Mouse (Mus musculus) heart, postnatal 0 days (tissue): ENCODE data around the gene Col5a1. TPM values are rescaled to one million over a fixed set of nuclear protein-coding genes. Genes with fewer than 3 reads are reported as not detected.

Experiments
- ATAC-seq: fragments of 200-750 bp; cut with Nextera tagmentation; 2 replicates; pipeline ENCODE4 v1.8.0; 2017; ENCODE audit warnings: low read depth, moderate number of reproducible peaks, moderate library complexity; ENCODE audit not compliant: insufficient read depth
- DNase-seq: peaks from one replicate; pipeline ENCODE4 v3.0.0-alpha.2; 2016; ENCODE audit warnings: low spot score
- H3K27ac ChIP-seq: fragments of 300-500 bp; sonication (generic); 2 replicates; pipeline ENCODE4 v1.5.1; 2014; ENCODE audit warnings: low read depth, mild to moderate bottlenecking
- H3K27me3 ChIP-seq: fragments of 300-500 bp; sonication (generic); 2 replicates; pipeline ENCODE4 v1.6.1; 2014; ENCODE audit warnings: low read length, mixed read lengths; ENCODE audit not compliant: control insufficient read depth, insufficient read depth
- H3K36me3 ChIP-seq: fragments of 300-500 bp; sonication (generic); replicated peaks from 2 replicates; pipeline ENCODE4 v1.6.1; 2014; ENCODE audit warnings: low read length, mixed read lengths; ENCODE audit not compliant: control insufficient read depth, insufficient read depth
- H3K4me1 ChIP-seq: fragments of 300-500 bp; sonication (generic); 2 replicates; pipeline ENCODE4 v1.6.1; 2014; ENCODE audit warnings: antibody characterized with exemption; ENCODE audit not compliant: control insufficient read depth, insufficient read depth
- H3K4me2 ChIP-seq: fragments of 300-500 bp; sonication (generic); 2 replicates; pipeline ENCODE4 v1.6.1; 2014; ENCODE audit warnings: low read depth, mild to moderate bottlenecking, low read length, moderate library complexity
- H3K4me3 ChIP-seq: fragments of 300-500 bp; sonication (generic); 2 replicates; pipeline ENCODE4 v1.5.1; 2014; ENCODE audit warnings: low read depth, low read length
- H3K9ac ChIP-seq: fragments of 300-500 bp; sonication (generic); replicated peaks from 2 replicates; pipeline ENCODE4 v1.6.1; 2014; ENCODE audit warnings: low read depth, low read length, mixed read lengths
- H3K9me3 ChIP-seq: fragments of 300-500 bp; sonication (generic); replicated peaks from 2 replicates; pipeline ENCODE4 v1.6.1; 2016; ENCODE audit warnings: low read length; ENCODE audit not compliant: control insufficient read depth
- CTCF ChIP-seq: IDR thresholded peaks from 2 replicates; pipeline ENCODE4 v1.5.1; 2016; ENCODE audit warnings: antibody characterized with exemption, control low read depth, low read depth
- EP300 ChIP-seq: IDR thresholded peaks from 2 replicates; pipeline ENCODE4 v1.6.1; 2016; ENCODE audit warnings: antibody characterized with exemption, low read depth
- WGBS: fragments of 180-500 bp; shearing (Covaris S2); extraction: QIAGEN DNeasy Blood & Tissue Kit; methylation state at CpG from one replicate; pipeline ENCODE4 v1.1.7; 2014; 5-methylcytosine and 5-hydroxymethylcytosine counted together
- polyA plus RNA-seq: library from polyadenylated mRNA; unstranded; fragments of >200 nt; fragmentation: Nextera tagmentation; extraction: Ambion mirVana; gene quantifications from 2 replicates; pipeline ENCODE4 v1.2.1, GENCODE M21; 2015
- total RNA-seq: library from RNA; depleted of rRNA; stranded (reverse); fragments of >200 nt; gene quantifications from 2 replicates; pipeline ENCODE4 v1.2.3, GENCODE M21; 2014; ENCODE audit warnings: low replicate concordance

The Col5a1 gene
- total and polyA plus RNA-seq, 2 experiments from 2014 or later, result 41.9 to 129 TPM

DNA sequence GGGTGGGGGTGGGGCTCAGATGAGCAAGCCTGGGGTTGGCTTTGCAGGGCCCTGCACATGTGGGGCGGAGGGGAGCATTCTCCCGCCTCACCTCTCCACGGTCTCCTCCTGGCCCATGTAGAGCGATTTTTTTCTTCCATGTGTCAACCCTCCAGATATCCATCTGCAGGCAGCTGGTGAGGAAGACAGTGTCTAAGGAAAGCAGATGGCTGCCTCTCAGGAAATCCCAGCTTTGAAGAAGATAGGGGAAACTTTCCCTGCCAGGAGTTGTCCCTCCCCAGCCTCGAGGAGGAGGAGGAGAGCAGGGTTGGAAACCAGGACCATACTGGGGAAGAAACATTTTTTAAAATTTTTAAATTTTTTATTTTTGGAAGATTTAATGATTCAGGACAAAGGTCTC is 10.4 kb upstream of the Col5a1 start:
- TF ChIP-seq CTCF (no peak), EP300 (no peak)
- Histone ChIP-seq H3K27ac (no peak overlapping the region), H3K27me3 (no peaks in the 10 kb centered on the region; the same call in 1 of the 2 replicates), H3K4me2 (no peak overlapping the region), H3K4me1 (peaks cover 9% of the 10 kb centered on the region), H3K9me3 (no peaks in the 10 kb centered on the region), H3K4me3 (no peak overlapping the region), H3K36me3 (no peaks in the 10 kb centered on the region), H3K9ac (no peak overlapping the region)
- ATAC-seq (no peak), DNase-seq (no peak)
- whole genome bisulfite sequencing, result 61% methylated on average over 5 of the region's 5 CpGs

DNA sequence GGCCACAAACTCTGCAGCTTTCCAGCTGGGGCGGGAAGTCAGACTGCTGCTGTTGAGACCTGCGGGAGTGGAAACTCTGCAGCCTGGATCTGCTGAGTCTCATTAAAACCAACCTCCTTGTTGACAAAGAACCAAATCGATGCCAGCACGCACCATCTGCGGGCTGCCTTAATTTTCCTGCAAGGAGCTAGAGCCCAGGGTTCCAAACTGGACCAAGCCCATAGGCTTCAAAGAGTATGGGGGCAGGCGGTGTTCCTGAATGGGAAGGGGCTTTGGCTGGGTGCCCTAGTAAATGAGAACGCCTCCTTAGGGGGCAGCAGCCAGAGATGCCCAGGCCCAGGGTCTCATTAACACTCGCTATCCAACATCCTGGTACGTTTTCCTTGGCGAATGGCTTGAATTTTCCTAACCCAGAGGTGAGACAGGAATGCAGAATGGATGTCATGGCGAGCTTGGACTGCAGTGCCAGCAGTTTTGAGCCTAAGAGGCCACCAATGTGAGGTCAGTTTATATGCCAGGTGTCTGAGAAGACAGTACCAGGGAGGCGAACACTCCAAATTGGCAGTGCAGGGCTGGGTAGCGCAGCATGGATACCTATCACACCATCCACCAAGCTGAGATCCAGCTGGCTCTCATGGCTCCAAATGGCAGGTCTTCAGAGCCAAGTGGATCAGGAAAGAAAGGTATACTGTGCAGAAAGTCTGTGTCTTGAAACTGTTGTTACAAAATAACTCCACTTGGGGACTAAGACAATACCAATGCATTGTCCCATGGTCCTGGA is 9.3 kb upstream of the Col5a1 start:
- ATAC-seq, result no peak
- Histone ChIP-seq H3K4me2 (no peak overlapping the region), H3K4me3 (no peak overlapping the region), H3K27me3 (no peaks in the 10 kb centered on the region; the same call in 1 of the 2 replicates), H3K27ac (no peak overlapping the region), H3K9me3 (no peaks in the 10 kb centered on the region), H3K4me1 (peaks cover 5% of the 10 kb centered on the region; the same call in 1 of the 2 replicates), H3K9ac (no peak overlapping the region), H3K36me3 (no peaks in the 10 kb centered on the region)
- no peak for DNase-seq
- TF ChIP-seq CTCF, result no peak
- TF ChIP-seq EP300, result no peak
- 82% methylated on average over 13 of the region's 13 CpGs for WGBS

DNA sequence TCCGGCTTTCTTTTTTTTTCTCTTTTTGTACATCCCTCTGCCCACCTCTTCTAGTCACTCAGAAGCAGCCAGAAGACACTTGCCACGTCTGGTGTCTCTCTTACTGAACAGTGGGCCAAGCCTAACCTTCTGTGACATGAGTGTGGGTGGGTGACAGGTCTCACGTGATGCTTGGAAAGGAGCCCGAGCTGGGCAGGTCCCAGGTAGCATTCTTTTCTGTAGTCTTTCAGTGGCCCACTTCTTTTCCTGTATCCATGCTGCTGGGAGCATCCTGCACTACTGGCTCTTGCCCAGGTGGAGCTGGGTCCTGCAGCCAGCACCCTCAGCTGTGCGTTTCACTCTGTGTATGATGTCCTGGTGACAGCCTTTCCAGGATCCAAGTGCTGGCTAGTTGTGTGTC is 8.2 kb upstream of the Col5a1 start:
- Histone ChIP-seq H3K4me2 (no peak overlapping the region), H3K27ac (no peak overlapping the region), H3K4me3 (no peak overlapping the region), H3K9me3 (no peaks in the 10 kb centered on the region), H3K27me3 (no peaks in the 10 kb centered on the region; the same call in 1 of the 2 replicates), H3K4me1 (peaks cover 5% of the 10 kb centered on the region; the same call in 1 of the 2 replicates), H3K9ac (no peak overlapping the region), H3K36me3 (no peaks in the 10 kb centered on the region)
- no peak for DNase-seq
- ATAC-seq, result no peak
- 73% methylated on average over 5 of the region's 5 CpGs for WGBS
- no peak for TF ChIP-seq CTCF
- TF ChIP-seq EP300, result no peak

DNA sequence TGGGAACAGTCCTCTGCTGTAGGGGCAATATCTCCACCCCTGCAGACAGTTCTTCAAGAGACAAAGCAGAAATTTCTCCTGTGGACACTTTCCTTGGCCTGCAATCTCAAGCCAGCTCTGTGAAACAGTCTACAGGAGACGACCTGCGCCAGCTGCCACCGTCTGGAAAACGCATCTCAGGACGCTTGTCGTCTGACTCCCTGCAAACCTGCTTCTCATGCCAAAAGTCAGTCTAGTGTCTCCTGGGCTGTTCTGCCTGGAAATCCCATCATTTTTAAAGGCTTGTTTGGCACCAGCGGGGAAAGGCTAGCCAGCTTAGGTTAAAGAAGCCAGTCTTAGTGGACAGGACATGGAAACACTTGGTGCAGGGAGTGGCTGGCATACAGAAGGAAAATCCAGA is 2.9 kb upstream of the Col5a1 start:
- peaks cover 24% of the 10 kb centered on the region for H3K27me3 ChIP-seq
- ATAC-seq (no peak), DNase-seq (no peak)
- WGBS, result 63% methylated on average over 7 of the region's 7 CpGs
- H3K4me2 ChIP-seq, result no peak overlapping the region
- no peak overlapping the region for H3K27ac ChIP-seq
- peaks cover 5% of the 10 kb centered on the region; the same call in 1 of the 2 replicates for H3K4me1 ChIP-seq
- H3K9me3 ChIP-seq, result no peaks in the 10 kb centered on the region
- no peak overlapping the region for H3K4me3 ChIP-seq
- H3K36me3 ChIP-seq, result no peaks in the 10 kb centered on the region
- TF ChIP-seq CTCF (no peak), EP300 (no peak)
- H3K9ac ChIP-seq, result no peak overlapping the region

DNA sequence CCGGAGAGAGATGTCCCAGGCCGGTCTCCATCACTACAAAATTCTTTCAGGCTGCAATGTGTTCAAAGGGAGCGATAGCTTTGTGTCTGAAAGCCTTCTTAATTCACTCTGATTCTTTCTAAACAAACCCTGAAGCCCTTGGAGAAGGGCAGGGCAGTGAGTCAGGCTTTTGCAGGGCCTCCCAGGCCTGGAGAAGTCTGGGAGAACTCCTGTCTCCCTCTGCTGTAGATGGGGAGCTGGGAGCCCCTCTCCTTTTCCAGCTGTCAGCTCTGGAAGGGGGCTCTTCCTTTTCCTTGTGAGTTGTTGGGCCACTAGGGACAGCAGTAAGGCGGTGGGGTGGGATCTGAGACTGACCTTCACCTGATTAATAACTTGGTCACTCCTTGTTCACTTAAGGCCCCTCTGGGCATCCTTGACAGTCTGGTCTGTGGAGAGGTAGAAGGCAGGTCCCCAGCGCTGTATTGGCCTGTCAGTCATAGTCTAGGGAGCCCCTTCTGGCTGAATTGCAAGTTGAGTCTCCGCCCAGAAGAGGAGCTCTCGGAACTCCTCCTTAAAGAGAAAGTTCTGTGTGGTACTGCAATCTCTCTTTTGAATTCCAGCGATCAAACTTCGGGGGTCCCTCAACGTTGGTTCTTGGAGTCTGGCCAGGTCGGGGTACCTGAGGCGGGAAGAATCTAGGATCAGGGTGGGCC is 623 bp upstream of the Col5a1 start:
- 16% methylated on average over 12 of the region's 12 CpGs for WGBS

More for the DNA sequence above, 623 bp upstream of the Col5a1 start:
- H3K4me3 ChIP-seq, result peak overlapping the region; percentile 65
- peaks cover 25% of the 10 kb centered on the region for H3K27me3 ChIP-seq
- peak overlapping the region; percentile 70; the same call in 1 of the 2 replicates for H3K9ac ChIP-seq
- TF ChIP-seq EP300, result no peak
- TF ChIP-seq CTCF, result peak; percentile 14; the same call in 1 of the 2 replicates
- peak; percentile 62 for ATAC-seq
- no peaks in the 10 kb centered on the region for H3K9me3 ChIP-seq
- peak overlapping the region; percentile 78 for H3K4me2 ChIP-seq
- H3K36me3 ChIP-seq, result no peaks in the 10 kb centered on the region
- DNase-seq, result peak; percentile 74
- H3K4me1 ChIP-seq, result no peaks in the 10 kb centered on the region
- H3K27ac ChIP-seq, result peak overlapping the region; percentile 52
